Mouse (Mus musculus): ENCODE data around the gene Stx5a.

The Stx5a gene

GRCm38 (mm10) chr19:8741243-8741869 lies at the start of gene Stx5a:
TSS of gene Stx5a (plus strand) at chr19:8741413.
- peak; percentile 95 for DNase-seq

- no peak for DNase-seq
Observed at GRCm38 (mm10) chr19:8691871-8692539, 49.2 kb upstream of the Stx5a start.

- DNase-seq, result no peak
Observed at GRCm38 (mm10) chr19:8692740-8693139, 48.5 kb upstream of the Stx5a start.

GRCm38 (mm10) chr19:8695330-8695729 lies 45.9 kb upstream of the Stx5a start:
- peak; percentile 81 for DNase-seq

GRCm38 (mm10) chr19:8699652-8700051 lies 41.6 kb upstream of the Stx5a start:
- peak; percentile 19 for DNase-seq

GRCm38 (mm10) chr19:8702458-8702857 lies 38.8 kb upstream of the Stx5a start:
- DNase-seq, result no peak

- no peak for DNase-seq
Observed at GRCm38 (mm10) chr19:8703571-8703970, 37.6 kb upstream of the Stx5a start.

GRCm38 (mm10) chr19:8705026-8705708 lies 36.0 kb upstream of the Stx5a start:
- no peak for DNase-seq

- DNase-seq, result no peak
Observed at GRCm38 (mm10) chr19:8706132-8706667, 35.0 kb upstream of the Stx5a start.

- no peak for DNase-seq
Observed at GRCm38 (mm10) chr19:8706930-8707329, 34.3 kb upstream of the Stx5a start.

- no peak for DNase-seq
Observed at GRCm38 (mm10) chr19:8708954-8709353, 32.3 kb upstream of the Stx5a start.

- DNase-seq, result no peak
Observed at GRCm38 (mm10) chr19:8710057-8710456, 31.2 kb upstream of the Stx5a start.

- peak; percentile 14 for DNase-seq
Observed at GRCm38 (mm10) chr19:8711506-8711905, 29.7 kb upstream of the Stx5a start.

GRCm38 (mm10) chr19:8711949-8712869 lies 29.0 kb upstream of the Stx5a start:
- DNase-seq, result peak; percentile 67

- peak; percentile 79 for DNase-seq
Observed at GRCm38 (mm10) chr19:8712870-8713305, 28.3 kb upstream of the Stx5a start.

- peak; percentile 97 for DNase-seq
Observed at GRCm38 (mm10) chr19:8713306-8713996, 27.8 kb upstream of the Stx5a start.

GRCm38 (mm10) chr19:8713997-8714652 lies 27.1 kb upstream of the Stx5a start:
- no peak for DNase-seq

GRCm38 (mm10) chr19:8714653-8715481 lies 26.3 kb upstream of the Stx5a start:
- DNase-seq, result no peak

GRCm38 (mm10) chr19:8715868-8716766 lies 25.1 kb upstream of the Stx5a start:
- DNase-seq, result no peak
